Mouse (Mus musculus): ENCODE measurements at regions not wholly inside any gene's neighbourhood (a gene's known extent, or its start where the extent isn't known, plus 50 kb on each side); places are given as distances from the start of the nearest gene placed in this dataset.
A peak's percentile ranks its signal among the peaks of the same experiment; 100 is the strongest.

DNA sequence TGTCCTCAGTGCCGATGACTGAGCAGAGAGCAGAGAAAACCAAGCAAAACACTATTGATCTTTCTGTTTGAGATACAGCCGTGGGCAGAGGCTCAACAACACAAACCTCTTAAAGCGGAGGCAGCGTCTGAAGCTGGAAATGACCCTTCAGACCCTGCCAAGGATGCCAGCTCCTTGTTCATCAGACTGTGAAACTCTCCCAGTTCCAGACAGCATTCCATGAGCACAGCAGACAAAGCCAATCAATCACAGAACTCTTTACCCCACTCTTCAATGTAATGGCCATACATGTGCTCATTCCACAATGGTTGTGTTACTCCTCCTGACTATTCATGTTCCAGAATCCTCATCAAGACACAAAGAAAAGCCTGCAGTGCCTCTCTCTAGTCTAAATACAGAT, 73.5 kb downstream of the Tmem114 start:
- no peak overlapping the region for H3K27ac ChIP-seq
- H3K4me2 ChIP-seq, result no peak overlapping the region
- no peaks in the 10 kb centered on the region for H3K36me3 ChIP-seq (replicated peaks)
- H3K4me1 ChIP-seq, result no peaks in the 10 kb centered on the region
- H3K27me3 ChIP-seq, result no peaks in the 10 kb centered on the region
- no peak overlapping the region for H3K4me3 ChIP-seq (replicated peaks)
- H3K9me3 ChIP-seq, result no peaks in the 10 kb centered on the region
- whole genome bisulfite sequencing, result 70% methylated on average over 4 of the region's 4 CpGs
- H3K9ac ChIP-seq, result no peak overlapping the region
- no peak for ATAC-seq (ENCODE audit: low FRiP score)

DNA sequence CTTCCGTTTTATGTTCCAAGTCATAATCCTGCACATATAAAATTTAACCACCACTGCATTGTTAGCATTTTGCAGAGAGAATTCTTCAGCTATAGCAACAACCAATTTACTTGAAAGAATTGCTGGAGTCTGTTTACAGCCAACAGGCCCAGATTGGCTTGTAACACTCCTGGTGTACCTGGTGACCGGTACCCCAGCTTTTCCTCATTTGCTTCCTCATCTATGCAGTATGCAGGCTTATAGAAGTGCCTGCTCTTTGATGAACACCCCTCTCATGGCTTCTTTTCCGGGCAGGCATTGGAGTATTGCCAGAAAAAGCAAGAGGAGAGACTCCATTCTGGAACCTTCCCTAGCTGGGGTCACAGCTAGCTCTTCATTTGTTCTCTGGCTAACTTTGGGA, 75.8 kb downstream of the Tmem114 start:
- no peaks in the 10 kb centered on the region for H3K27me3 ChIP-seq
- H3K9me3 ChIP-seq, result no peaks in the 10 kb centered on the region
- 79% methylated on average over 3 of the region's 3 CpGs for WGBS

DNA sequence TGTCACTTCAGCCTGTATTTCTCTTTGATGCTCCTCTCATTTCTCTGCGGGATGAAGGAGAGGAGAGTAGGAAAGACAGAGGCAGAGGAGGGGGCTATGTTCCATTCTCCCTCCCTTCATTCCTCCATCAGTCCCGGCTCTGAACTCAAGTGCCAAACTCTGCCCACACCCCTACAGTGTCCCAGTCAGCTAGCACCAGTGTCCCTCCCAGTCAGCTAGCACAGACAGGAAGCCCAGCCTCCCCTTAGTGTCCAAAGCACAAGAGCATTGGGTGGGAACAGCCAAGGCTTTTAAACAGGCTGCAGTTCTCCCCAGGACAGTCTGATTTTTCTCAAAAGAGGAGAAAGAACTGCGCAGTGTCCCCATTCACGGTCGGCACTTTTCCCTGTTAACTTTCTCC, 76.3 kb downstream of the Tmem114 start:
- WGBS, result 63% methylated on average over 5 of the region's 5 CpGs
- H3K27me3 ChIP-seq, result no peaks in the 10 kb centered on the region
- no peak overlapping the region for H3K9ac ChIP-seq
- H3K9me3 ChIP-seq, result no peaks in the 10 kb centered on the region
- H3K27ac ChIP-seq, result no peak overlapping the region
- H3K4me2 ChIP-seq, result no peak overlapping the region
- no peak for ATAC-seq (ENCODE audit: low FRiP score)
- H3K4me1 ChIP-seq, result no peaks in the 10 kb centered on the region
- no peaks in the 10 kb centered on the region for H3K36me3 ChIP-seq (replicated peaks)
- H3K4me3 ChIP-seq (replicated peaks), result no peak overlapping the region

More for the DNA sequence above, 75.8 kb downstream of the Tmem114 start:
- no peak overlapping the region for H3K27ac ChIP-seq
- H3K9ac ChIP-seq, result no peak overlapping the region
- H3K36me3 ChIP-seq (replicated peaks), result no peaks in the 10 kb centered on the region
- no peak overlapping the region for H3K4me2 ChIP-seq
- H3K4me3 ChIP-seq (replicated peaks), result no peak overlapping the region
- H3K4me1 ChIP-seq, result no peaks in the 10 kb centered on the region
- no peak for ATAC-seq (ENCODE audit: low FRiP score)

DNA sequence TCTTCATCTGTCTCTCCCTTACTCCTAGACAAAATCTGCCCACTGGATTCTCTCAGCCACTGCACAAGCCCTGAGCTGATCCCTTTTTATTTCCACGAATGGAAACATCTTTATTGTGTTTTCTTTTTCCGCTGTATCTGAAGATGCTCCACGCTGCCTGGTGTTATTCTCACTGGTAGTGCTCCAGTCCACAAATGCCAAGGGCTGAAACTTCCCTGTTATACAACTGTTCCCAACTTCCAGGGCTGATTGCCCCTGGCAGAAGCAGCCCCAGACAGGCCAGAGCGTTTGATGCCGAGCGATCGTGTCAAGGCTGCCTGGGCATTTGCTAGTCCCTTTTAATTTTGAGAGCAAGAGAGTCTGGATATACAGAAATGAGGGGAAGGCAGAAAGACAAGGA, 79.7 kb downstream of the Tmem114 start:
- WGBS, result 90% methylated on average over 7 of the region's 7 CpGs

DNA sequence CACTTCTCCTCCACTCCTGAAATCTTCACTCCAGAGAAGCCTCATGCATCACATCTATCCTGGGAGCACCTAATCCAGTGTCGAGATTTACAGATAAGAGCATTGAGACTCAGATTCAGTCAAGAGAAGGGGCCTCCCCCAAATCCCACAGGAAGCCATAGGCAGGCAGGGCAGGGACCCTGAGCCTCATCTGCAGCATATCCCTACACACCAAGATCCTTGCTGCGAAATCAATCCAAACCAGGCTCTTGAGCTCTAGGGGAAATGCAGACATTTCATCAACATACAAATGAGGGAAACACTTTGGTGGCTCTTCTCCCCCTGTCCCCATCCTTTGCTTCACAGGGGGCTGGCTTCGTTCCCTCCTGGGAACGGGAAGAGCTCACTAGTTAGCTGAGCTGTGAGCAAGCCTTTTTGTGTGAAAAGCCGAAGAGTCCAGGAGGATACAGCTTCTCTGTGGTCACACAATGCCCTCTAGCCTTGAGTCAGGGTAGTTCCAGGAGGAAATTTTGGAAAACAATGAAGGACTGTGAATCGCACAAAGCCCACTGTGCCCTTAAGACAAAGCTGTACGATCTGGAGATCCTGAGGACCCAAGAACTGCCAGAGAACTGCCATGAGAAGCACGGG, 91.7 kb downstream of the Tmem114 start:
- H3K27ac ChIP-seq, result no peak overlapping the region
- H3K4me3 ChIP-seq (replicated peaks), result no peak overlapping the region
- H3K27me3 ChIP-seq, result peaks cover 4% of the 10 kb centered on the region; the same call in 1 of the 2 replicates
- H3K36me3 ChIP-seq (replicated peaks), result no peaks in the 10 kb centered on the region
- no peak overlapping the region for H3K9ac ChIP-seq
- 12% methylated on average over 8 of the region's 8 CpGs for WGBS
- peaks cover 14% of the 10 kb centered on the region for H3K4me1 ChIP-seq
- H3K4me2 ChIP-seq, result no peak overlapping the region; the same call in 1 of the 2 replicates
- ATAC-seq (ENCODE audit: low FRiP score), result no peak
- H3K9me3 ChIP-seq, result no peaks in the 10 kb centered on the region

More for the DNA sequence above, 79.7 kb downstream of the Tmem114 start:
- Histone ChIP-seq H3K9me3 (no peaks in the 10 kb centered on the region), H3K36me3 (replicated peaks) (no peaks in the 10 kb centered on the region), H3K9ac (no peak overlapping the region), H3K4me3 (replicated peaks) (no peak overlapping the region), H3K27ac (no peak overlapping the region), H3K27me3 (no peaks in the 10 kb centered on the region), H3K4me1 (no peaks in the 10 kb centered on the region), H3K4me2 (no peak overlapping the region)
- ATAC-seq (ENCODE audit: low FRiP score), result no peak

DNA sequence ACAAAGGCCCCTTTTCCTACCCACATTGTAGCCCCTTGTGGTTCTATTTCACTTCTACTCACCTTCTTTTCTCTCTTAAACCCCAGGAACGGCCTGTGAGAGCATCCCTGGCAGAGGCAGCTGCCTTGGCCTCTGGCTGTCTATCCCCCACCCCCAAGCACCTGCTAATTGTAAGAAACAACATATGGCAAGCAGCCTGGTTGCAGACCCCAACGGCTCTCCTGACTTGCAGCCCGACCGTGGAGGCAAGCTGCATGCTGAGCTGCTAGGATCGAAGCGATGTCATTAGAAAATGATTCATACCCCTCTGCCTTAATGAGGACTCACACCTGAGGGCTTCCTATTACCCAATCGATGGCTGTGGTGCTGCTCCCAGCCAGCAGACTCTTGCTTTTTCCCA, 112.9 kb downstream of the Tmem114 start:
- Histone ChIP-seq H3K4me3 (replicated peaks) (no peak overlapping the region), H3K9ac (no peak overlapping the region), H3K9me3 (no peaks in the 10 kb centered on the region), H3K27ac (no peak overlapping the region), H3K27me3 (no peaks in the 10 kb centered on the region), H3K36me3 (replicated peaks) (no peaks in the 10 kb centered on the region), H3K4me2 (no peak overlapping the region), H3K4me1 (no peaks in the 10 kb centered on the region)
- ATAC-seq (ENCODE audit: low FRiP score), result peak; percentile 27; the same call in 1 of the 2 replicates
- 64% methylated on average over 7 of the region's 7 CpGs for WGBS

DNA sequence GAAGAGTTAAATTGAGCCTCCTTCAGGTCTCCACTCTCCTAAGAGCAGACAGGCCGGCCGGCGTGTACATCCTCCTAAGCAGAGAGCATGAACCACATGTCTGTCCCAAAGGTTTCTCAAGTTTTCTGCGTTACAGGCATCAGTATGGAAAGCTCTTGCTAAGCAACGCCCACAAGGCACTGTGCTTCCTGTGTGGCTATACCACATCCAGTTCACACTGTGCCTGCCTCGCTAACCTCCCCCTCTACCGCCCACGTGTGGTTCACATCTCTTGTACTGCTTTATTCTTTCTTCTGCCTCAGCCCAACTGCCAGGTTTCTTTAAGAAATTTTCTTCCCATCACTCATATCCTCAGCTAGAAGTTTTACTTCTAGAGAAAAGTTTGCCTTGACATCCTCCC, 118.5 kb downstream of the Tmem114 start:
- Histone ChIP-seq H3K4me3 (replicated peaks) (no peak overlapping the region), H3K9me3 (no peaks in the 10 kb centered on the region), H3K36me3 (replicated peaks) (no peaks in the 10 kb centered on the region), H3K9ac (no peak overlapping the region), H3K27ac (no peak overlapping the region), H3K4me1 (no peaks in the 10 kb centered on the region), H3K4me2 (no peak overlapping the region), H3K27me3 (no peaks in the 10 kb centered on the region)
- no peak for ATAC-seq (ENCODE audit: low FRiP score)
- WGBS, result 84% methylated on average over 8 of the region's 8 CpGs

Data from forebrain, embryonic 12.5 days (tissue).